Mouse (Mus musculus): ENCODE results near the gene Plekhs1.

The Plekhs1 gene

GRCm38 (mm10) chr19:56461522-56462101 lies at the start of gene Plekhs1:
Plekhs1 (plus strand) TSS chr19:56461640.
- DNase-seq (ENCODE audit: low read depth in 1 of 2, low spot score in 2 of 2), result no peak

GRCm38 (mm10) chr19:56418404-56418803 lies 43.0 kb upstream of the Plekhs1 start:
- DNase-seq (ENCODE audit: low read depth in 1 of 2, low spot score in 2 of 2), result no peak

- no peak for DNase-seq (ENCODE audit: low read depth in 1 of 2, low spot score in 2 of 2)
Observed at GRCm38 (mm10) chr19:56419452-56419851, 42.0 kb upstream of the Plekhs1 start.

GRCm38 (mm10) chr19:56420345-56420744 lies 41.1 kb upstream of the Plekhs1 start:
- no peak for DNase-seq (ENCODE audit: low read depth in 1 of 2, low spot score in 2 of 2)

- peak; percentile 17 to 57 for DNase-seq (ENCODE audit: low read depth in 1 of 2, low spot score in 2 of 2)
Observed at GRCm38 (mm10) chr19:56422476-56423338, 38.7 kb upstream of the Plekhs1 start.

GRCm38 (mm10) chr19:56423370-56423769 lies 38.1 kb upstream of the Plekhs1 start:
- no peak for DNase-seq (ENCODE audit: low read depth in 1 of 2, low spot score in 2 of 2)

- DNase-seq (ENCODE audit: low read depth in 1 of 2, low spot score in 2 of 2), result no peak
Observed at GRCm38 (mm10) chr19:56424606-56425395, 36.6 kb upstream of the Plekhs1 start.

GRCm38 (mm10) chr19:56425492-56425891 lies 35.9 kb upstream of the Plekhs1 start:
- no peak for DNase-seq (ENCODE audit: low read depth in 1 of 2, low spot score in 2 of 2)

- no peak for DNase-seq (ENCODE audit: low read depth in 1 of 2, low spot score in 2 of 2)
Observed at GRCm38 (mm10) chr19:56430369-56430768, 31.1 kb upstream of the Plekhs1 start.

- DNase-seq (ENCODE audit: low read depth in 1 of 2, low spot score in 2 of 2), result no peak
Observed at GRCm38 (mm10) chr19:56432706-56433105, 28.7 kb upstream of the Plekhs1 start.

- DNase-seq (ENCODE audit: low read depth in 1 of 2, low spot score in 2 of 2), result no peak
Observed at GRCm38 (mm10) chr19:56433581-56433980, 27.9 kb upstream of the Plekhs1 start.

- DNase-seq (ENCODE audit: low read depth in 1 of 2, low spot score in 2 of 2), result no peak
Observed at GRCm38 (mm10) chr19:56436380-56436779, 25.1 kb upstream of the Plekhs1 start.

- DNase-seq (ENCODE audit: low read depth in 1 of 2, low spot score in 2 of 2), result no peak
Observed at GRCm38 (mm10) chr19:56438357-56439071, 22.9 kb upstream of the Plekhs1 start.

- DNase-seq (ENCODE audit: low read depth in 1 of 2, low spot score in 2 of 2), result no peak
Observed at GRCm38 (mm10) chr19:56439072-56439434, 22.4 kb upstream of the Plekhs1 start.

- DNase-seq (ENCODE audit: low read depth in 1 of 2, low spot score in 2 of 2), result no peak
Observed at GRCm38 (mm10) chr19:56443445-56443844, 18.0 kb upstream of the Plekhs1 start.

- DNase-seq (ENCODE audit: low read depth in 1 of 2, low spot score in 2 of 2), result no peak
Observed at GRCm38 (mm10) chr19:56448784-56449183, 12.7 kb upstream of the Plekhs1 start.

- no peak for DNase-seq (ENCODE audit: low read depth in 1 of 2, low spot score in 2 of 2)
Observed at GRCm38 (mm10) chr19:56449537-56449936, 11.9 kb upstream of the Plekhs1 start.

- no peak for DNase-seq (ENCODE audit: low read depth in 1 of 2, low spot score in 2 of 2)
Observed at GRCm38 (mm10) chr19:56450892-56451291, 10.5 kb upstream of the Plekhs1 start.

GRCm38 (mm10) chr19:56451867-56452266 lies 9.6 kb upstream of the Plekhs1 start:
- no peak for DNase-seq (ENCODE audit: low read depth in 1 of 2, low spot score in 2 of 2)

GRCm38 (mm10) chr19:56452421-56452820 lies 9.0 kb upstream of the Plekhs1 start:
- no peak for DNase-seq (ENCODE audit: low read depth in 1 of 2, low spot score in 2 of 2)

- DNase-seq (ENCODE audit: low read depth in 1 of 2, low spot score in 2 of 2), result no peak
Observed at GRCm38 (mm10) chr19:56454862-56455261, 6.6 kb upstream of the Plekhs1 start.

All from monocyte, adult 2 months (primary cell).